Mouse (Mus musculus) frontal cortex, adult 2 months (tissue): Measurements from ENCODE around the gene Plpp3. TPM values are rescaled to one million over a fixed set of nuclear protein-coding genes. Genes with fewer than 3 reads are reported as not detected.
"Not testable (repeated sequence)": the region's sequence is repeated elsewhere in the genome, so short reads cannot be mapped to it uniquely, and the experiment has no call there.

Experiments used
- DNase-seq, 2 experiments: peaks; one replicate each; pipeline ENCODE4 v3.0.0; 2022; ENCODE audit warnings: low spot score in 1 of 2; ENCODE audit errors: extremely low spot score in 1 of 2
- polyA plus RNA-seq: library from polyadenylated mRNA; depleted of rRNA; stranded (reverse); fragments of >200 nt; gene quantifications from 2 replicates; pipeline ENCODE4 v1.2.3, GENCODE M21; 2012

Plpp3 gene
- polyA plus RNA-seq, 1 experiment: 237 TPM

DNA sequence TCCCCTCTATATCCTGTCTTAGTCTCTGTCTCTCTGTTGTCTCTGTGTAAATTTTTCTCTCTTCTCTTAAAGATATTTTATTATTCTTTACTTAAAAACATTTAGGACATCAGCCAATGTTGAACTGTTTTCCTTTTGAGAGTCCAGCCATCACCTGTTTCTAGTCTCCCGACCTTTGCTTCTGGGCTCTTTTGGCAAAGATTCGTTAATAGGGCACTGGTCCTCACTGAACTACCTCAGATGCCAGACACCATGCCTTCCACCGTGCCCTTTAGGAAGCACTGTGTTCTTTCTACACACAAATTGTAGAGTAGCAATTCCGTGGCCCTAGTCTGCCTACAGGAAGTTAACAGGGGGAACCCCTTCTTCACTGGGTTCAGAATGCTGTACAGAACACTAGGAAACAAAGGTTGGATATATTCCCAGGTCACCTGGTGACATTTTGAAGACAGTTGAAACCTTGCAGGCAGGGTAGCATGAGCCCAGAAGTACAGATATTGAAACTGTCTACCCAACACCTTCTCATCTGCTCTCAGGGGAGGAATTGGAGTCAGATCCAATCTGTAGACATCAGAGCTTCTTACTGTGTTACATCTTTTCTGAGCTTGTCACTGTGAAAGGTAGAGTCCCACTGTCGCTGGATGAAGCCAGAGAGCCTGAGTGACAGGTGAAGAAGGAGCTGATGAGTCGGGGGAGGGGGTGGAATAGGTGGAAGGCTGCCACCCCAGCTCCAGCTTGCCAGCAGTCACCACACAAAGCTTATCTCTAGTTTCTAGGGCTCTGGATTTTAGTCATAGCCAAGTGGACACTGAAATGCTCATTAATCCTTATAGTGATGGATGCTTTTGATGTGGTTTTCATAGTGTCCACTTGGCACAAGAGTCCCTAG is 96.5 kb downstream of the Plpp3 start:
- no peak for DNase-seq

DNA sequence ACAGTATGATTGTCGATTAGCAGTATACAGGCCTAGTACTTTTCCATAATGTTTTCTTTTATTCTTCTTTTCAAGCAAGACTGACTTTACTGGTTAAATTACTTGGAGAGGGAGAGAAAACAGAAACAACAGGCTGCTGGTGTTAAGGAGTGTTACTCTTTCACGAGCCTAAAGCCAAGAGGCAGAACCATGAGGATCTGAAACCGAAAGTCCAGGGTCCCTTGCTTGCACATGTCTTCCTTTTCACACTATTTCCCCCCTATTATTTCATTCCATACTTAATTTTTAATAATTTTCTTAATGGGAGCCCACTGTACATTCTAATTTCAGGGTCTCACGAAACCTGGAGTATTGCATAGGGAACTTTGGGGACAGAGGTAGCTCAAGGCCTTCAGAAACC is 97.2 kb downstream of the Plpp3 start:
- no peak for DNase-seq

DNA sequence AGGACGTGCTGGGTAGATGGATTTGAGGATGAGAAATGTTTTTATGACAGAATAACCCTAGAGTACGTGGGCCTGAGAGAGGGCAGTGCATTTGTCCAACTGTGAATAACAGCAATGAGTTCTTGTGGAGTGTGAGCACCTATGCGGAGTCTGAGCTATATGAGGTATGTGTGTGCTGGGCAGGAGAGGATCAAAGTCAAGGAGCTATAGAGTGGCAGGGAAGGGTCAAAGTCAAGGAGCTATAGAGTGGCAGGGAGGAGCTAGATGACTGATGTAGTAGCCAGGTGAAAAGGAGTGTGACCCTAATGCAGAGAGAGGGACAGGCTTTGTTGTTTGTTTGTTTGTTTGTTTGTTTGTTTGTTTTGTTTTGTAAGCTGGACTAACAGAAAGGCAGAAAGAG is 98.0 kb downstream of the Plpp3 start:
- no peak for DNase-seq

DNA sequence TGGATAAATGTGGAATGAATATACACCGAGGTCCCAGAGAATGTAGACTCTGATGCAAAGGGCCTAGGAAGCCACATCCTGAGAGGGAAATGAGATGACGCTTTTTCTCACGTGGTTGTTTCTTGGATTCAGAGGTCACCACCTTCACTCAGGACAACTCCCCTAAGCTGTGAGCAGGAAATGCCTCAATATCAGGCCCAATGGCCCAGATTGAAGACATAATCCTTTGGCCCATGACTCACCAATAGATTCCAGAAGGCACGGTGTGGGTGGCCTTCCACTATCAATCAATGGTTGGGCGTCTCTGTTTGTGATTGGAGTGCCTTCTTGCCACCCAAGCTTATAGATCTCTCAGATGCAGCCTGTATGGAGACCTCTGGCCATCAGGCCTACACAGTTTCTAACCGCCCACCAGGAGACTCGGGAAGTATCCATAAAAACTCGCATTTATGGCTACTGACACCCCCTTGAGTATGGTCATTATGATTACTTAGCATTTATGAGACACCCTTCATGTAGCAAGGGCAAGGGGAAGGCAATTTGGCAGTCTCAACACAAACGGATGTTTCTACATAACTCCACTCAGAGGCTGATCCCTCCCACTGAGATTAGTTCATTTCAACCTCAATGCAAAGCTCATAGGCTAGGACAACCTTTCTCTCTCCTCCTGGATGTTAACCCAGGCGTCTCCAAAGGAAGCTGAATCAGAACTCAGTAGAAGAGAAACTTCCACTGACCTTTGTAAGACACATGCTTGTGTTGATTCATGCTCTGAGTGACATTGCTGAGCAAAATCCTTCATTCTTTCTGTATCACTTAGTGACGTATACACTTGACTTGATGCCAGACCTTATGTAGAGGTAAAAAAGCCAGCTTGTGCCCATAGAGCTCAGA is 100.8 kb downstream of the Plpp3 start:
- no peak for DNase-seq

DNA sequence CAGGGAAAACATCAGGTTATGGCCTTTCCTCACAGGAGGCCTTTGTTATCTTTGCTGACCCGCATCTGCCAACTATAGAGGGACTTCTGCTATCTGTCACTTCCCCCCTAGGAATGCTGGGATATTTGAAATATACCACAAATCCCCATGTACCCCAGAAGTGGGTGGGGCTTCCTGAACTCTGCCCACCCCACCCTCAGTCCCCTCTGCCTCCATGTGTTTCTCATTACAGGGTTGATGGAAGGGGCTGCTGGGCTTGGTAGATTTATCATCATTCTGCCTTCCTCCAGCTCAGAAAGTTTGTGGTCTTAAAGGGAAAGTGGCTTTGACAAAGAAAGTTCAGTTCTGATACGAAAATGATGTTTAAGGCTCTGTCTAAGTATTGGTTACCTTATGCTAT is 103.2 kb downstream of the Plpp3 start:
- no peak for DNase-seq

DNA sequence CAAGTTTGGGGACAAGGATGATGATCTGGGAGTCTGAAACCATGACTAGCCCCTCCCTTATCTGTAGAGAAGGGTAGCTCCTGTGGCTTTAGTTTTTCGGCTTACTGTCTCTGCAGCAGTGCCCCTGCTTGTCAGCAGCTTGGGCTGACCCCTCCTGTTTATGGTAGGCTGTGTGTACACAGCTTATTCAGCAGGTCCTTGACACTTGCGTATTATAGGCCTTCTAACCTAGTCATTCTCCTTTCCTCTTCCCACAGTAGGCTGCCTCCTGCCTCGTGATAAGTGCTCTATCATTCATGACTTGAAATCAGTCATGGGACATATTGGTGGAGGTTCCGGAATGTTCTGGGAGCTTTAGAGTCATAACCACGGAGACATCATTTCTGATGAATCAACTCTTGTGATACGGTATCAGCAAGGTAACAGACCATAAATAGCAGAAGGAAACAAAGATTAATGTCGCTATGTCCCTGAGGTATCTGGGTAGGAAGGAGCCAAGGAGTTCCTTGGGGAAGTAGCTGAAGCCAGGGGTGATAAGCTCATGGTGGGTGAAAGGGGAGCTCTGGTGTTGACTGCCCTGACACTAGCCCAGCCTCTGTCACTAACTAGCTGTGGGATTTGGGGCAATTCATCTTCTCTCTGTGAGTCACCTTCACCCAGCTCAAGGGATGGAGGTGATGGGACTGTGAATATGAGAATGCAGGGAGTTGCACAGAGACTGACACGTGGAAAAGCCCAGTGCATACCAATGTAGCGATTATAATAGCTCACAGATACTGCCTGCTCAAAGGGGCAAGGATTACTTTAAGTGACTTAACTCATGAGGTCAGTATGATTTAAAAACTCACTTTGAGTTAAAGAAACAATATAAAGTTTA is 104.0 kb downstream of the Plpp3 start:
- DNase-seq: no peak

DNA sequence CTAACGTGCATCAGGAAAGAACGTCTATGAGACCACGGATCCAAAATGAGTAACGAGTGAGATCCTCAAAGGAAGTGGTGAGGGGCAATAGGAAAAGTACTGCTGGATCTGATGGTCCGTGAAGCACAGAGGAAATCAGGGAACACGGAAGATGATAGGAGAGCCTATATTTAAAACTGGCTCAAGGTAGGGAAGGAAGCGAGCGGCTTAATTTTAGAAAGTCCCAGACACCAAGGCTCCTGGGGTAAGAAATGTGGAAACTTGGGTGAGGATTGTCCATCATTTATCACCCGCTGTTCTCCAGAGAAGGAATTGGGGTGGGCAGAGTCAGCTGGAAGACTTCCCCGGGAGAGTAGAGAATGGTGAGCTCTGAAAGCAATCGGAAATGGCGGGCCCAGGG is 105.2 kb downstream of the Plpp3 start:
- no peak for DNase-seq

DNA sequence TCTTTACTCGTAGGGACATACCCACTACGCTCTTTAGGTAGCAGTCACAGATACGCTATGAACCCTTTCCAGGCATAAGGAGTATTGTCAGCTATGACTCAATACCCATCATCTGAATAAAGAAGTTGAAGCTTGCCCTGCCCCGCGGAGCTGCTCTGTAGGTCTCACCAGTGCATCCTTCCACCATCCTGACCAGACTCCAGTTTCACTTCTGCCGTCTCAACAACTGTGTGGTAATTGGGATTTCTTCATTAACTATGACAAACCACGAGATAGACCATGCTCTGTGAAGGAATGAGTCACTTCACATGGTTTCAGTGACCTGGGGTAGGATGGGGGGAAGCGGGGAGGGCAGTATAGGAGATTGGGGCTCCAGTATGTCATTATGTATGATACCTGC is 106.5 kb downstream of the Plpp3 start:
- no peak for DNase-seq

DNA sequence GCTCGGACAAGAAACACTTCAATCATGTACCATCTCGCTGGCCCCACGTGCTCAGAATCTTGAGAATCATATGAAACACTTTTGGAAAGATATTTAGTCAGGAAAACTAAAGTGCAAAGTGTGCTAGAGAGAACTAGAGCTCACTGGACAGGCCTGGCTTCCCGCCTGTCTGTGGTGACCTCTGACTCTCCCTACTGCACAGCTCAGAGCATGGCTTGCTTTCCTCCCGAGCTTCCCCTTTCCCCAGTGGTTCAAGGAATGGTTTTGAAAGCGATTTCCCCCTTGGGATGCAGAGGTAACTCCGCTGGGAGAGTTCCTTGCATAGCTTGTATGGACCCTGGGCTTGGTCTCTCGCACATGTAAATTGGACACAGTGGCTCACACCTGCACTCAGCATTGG is 107.9 kb downstream of the Plpp3 start:
- DNase-seq: no peak

DNA sequence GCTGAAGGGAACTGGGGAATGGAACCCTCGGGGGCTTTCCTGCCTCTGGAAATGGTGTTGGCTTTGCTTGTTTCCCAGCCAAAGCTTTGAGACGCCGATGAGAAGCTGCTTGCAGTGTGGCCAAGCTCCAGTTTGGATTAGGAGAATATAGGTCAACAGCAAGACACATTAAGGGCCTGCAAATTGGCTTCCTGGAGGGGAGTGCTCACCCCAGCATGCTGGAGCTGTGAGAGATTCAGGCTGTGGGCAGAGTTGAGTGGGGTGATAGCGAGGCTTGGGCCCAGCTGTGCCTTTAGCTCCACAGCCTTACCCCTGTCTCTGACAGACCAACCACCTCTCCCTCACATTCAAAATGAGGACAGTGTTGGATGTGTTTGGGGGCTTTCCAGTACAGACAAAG is 108.5 kb downstream of the Plpp3 start:
- DNase-seq: peak in 1 of 2 experiments; percentile 6

DNA sequence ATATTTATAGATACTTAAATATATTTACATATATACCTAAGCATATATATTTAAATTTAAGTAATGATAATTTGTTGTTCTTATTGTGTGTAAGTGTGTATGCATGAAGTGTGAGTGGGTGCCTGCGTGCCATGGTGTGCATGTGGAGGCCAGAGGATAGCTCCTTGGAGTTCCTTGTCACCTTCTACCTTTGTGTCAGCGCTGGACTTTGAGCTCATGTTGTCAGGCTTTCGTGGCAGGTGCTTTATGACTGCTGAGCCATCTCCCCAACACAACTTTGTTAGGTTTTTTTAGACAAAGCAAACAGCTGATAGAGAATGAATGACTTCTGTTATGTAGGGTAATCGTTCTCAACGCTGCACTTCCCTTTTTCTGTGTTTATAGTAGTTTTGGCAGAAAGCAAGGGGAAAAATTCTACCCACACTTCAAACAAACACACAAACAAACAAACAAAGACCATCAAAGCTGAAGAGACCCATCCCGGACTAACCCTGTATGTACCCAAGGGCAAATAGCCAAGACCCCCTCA is 111.1 kb downstream of the Plpp3 start:
- DNase-seq: no peak

DNA sequence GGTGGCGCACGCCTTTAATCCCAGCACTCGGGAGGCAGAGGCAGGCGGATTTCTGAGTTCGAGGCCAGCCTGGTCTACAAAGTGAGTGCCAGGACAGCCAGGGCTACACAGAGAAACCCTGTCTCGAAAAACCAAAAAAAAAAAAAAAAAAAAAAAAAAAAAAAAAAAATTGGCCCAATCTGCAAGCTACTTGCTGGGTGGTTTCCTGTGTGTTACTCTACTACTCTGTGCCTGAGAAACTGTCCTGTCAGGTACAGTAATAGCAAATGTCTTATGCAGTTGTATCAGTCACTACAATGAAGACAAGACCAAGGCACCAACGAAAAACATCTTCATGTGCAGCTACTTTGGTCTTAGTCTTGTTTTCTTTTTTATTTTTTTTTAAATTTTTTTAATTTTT is 112.3 kb downstream of the Plpp3 start:
- DNase-seq: not testable (repeated sequence)

DNA sequence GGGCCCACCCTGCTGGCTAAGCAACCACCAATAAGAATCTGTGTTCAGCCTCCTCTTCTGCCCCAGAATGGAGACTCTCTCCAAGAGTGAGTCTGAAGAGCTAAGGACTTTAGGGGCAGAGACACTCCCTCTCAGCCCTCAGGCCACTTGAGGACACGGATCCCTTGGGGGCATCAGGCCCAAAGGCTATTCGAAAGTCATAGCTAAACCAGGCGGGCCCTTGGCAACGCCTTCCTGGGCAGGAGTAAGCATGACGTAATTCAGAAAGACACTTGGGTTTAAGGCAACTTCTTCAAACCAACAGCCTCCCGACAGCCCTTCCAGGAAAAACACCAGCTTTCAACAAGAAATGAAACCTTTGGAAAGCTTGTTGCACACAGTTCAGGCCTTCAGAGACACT is 114.0 kb downstream of the Plpp3 start:
- no peak for DNase-seq

DNA sequence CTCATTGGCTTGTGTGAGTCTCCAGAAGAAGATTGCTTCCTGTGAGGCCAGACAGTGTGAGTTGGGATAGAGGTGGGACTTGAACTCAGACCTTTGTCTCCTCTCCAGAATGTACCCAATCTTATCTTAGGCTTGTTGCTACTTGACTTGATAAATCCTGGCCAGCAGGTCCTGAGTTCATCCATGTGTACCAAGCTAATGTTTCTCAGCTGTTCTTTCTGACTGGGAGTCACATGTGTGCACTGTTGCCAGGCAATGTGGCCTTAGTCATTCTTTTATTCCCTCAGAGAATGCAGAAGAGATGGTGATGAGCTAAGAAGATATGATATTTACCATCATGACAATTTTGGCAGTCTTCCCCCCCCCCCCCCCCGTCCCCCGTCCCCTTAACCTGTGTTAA is 115.9 kb downstream of the Plpp3 start:
- DNase-seq: no peak

DNA sequence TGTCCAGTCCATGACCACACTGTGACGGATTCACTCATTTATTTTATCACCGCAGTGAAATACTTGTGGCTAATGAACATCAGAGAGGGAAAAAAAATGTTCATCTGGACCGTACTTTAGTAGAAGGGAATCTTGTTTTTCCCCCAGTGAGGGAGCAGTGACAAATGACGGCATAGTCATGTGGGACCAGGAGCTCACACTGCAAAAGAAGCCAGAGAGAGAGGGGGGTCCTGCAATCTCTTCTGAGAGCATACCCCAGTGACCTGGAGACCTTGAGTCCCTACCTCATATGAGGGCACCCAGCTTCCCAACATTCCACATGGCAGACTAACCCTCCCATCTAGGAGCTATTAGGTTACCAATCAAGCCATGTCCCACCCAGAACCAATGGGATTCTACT is 116.3 kb downstream of the Plpp3 start:
- DNase-seq: no peak

DNA sequence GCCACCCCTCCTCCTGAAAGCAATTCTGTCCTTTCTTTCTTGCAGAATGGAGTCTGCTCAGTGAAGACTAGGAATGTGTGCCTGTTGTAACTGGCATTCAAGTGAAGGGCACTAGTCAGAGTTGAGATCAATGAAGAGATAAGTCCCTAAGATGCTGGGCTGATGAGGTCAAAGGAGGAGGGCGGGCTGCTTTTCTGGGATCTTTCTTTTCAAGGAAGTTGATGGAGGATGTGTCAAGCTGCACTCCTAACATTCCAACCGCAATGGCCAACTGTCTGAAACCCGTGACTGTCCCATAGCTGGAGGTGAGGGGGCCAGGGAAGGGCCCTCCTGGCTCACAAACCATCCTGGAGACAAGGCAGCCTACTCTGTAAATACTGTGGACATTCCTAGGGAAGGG is 118.5 kb downstream of the Plpp3 start:
- no peak for DNase-seq

DNA sequence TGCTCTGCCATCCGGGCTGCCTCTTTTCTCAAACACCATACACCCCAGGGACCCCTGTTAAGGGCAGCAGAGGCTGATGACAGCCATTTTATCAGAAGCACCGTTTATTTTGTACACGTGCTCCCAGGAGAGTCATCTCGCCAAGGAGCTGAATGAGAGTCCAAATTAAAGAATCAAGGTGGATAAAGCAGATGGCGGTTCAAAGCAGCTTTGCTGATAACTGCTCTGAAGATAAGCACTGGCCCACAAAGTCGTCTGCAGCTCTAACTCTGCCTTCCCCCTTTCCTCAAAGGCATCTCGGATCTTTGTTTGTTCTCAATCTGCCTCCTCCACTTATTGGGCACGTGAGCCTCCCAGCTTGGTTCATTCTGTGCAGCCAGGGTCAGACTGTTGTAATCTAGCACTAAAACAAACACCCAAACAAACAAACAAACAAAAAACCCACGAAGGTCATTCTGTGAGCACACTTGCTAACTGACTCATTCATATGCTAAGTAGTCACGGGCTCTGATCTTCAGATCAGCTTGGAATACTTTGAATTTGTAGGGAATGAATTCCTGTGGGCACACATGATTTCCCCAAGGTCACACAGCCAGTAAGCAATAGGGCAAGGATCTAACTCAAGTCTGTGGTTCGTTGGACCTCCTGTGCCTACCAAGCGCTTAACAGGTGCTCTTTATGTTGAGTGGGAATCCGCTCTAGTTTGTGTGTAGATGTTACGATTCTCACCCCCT is 119.1 kb downstream of the Plpp3 start:
- DNase-seq: no peak

DNA sequence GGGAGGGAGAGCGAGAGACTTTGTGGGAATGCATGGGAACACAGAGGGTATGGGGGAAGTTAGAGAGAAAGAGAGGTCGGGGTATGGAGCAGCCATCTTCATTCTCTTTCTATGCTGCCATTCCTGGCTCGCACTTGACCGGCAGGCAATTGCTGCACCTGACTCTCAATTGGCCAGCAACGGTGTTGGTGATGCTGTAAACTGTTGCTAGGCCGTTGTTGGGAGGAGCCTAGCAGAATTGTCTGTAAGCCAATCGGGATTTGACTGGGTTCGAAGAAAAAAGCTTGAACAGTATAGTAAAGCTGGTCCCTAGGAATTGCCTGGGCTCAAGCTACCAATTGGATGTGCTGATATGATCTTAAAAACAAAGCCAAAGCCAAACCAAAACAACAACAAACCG is 121.0 kb downstream of the Plpp3 start:
- DNase-seq: no peak

DNA sequence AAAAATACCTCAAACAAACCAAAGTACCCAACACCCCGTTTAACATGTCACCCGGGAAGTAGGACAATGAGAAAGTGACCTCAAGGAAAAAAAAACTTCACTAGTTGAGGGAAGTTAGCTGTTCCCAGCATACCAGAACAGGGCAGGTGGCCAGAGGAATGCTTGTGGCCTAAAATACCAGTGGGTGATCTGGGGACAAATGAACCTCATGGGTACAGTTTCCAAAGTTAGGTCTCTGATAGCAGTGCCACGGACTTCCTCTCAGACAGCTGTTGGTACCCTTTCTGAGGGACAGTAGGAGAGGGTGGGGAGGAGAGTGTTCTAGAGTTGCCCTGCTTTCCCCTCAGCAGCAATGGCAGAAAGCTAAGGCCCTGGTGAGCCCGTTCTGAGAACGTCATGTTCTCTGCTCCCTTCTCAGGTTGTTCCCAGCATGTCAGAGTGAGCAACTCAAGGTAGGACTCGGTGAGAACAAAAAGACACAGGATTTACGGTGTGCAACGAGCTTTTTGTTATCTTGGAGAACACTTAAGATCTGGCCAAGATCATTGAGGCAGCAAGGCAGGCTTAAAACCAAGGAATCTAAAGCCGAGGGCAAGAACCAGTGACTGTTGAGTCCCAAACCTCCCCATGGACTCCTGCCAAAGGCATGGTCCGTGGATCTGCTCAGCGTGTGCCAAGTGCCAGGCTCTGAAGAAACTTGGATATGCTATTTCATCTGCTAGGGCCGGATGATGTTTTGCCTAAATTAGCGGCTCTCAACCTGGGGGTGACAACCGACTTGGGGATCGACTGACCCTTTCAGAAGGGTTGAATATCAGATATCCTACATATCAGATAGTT is 121.6 kb downstream of the Plpp3 start:
- DNase-seq: no peak
